Mouse (Mus musculus): ENCODE measurements around the gene Disp2.
A peak's percentile ranks its signal among the peaks of the same experiment; 100 is the strongest.

Disp2 gene

DNA sequence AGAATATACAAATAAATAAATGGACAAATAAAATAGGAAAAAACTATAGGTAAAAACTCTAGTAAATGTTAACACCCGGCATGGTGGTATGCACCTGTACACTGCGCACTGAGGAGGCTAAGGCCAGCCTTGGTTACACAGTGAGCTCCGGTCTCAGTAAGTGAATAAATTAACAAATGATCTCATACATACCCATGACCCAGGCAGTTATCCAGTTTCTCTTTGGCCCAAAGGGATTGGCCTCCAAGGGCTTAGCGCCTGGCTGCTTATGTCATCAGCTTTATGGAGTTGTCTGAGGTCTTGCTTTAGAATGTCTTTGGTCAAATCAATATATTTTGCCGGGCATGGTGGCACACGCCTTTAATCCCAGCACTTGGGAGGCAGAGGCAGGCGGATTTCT is 4.1 kb downstream of the Disp2 start:
- DNase-seq (ENCODE audit: low read depth, low spot score): no peak

DNA sequence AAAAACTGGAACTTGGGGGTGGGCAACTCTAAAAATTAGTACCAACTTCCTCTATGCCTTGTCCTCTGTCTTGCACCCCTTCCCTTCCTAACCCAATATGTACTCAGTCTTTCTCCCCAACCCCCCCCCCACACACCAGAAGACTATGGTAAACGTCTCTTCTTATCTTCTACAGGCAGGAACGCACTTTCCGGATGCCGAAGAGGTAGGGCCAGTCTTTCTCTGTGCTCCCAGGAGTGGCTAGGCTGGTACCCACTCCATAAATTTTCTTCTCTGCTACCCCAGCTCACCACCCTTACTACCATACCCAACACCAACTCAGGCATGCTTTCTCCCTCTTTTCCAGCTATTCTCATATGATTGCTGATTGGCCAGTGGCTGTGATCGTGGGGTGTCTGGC is 7.0 kb downstream of the Disp2 start:
- DNase-seq (ENCODE audit: low read depth, low spot score): no peak

- DNase-seq (ENCODE audit: low read depth, low spot score): peak; percentile 54
Measured at GRCm38 (mm10) chr2:118789501-118789900, 10.0 kb downstream of the Disp2 start.

DNA sequence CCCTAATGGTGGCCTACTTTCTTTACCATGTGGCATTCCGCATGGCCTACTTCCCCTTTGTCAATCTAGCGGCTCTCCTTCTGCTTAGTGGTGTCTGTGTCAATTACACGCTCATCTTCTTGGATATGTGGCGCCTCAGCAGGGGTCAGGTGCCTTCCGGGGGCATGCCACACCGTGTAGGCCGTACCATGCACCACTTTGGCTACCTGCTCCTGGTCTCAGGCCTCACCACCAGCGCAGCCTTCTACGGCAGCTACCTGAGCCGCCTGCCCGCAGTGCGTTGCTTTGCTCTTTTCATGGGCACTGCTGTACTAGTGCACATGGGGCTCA is 10.7 kb downstream of the Disp2 start:
- no peak for DNase-seq (ENCODE audit: low read depth, low spot score)

DNA sequence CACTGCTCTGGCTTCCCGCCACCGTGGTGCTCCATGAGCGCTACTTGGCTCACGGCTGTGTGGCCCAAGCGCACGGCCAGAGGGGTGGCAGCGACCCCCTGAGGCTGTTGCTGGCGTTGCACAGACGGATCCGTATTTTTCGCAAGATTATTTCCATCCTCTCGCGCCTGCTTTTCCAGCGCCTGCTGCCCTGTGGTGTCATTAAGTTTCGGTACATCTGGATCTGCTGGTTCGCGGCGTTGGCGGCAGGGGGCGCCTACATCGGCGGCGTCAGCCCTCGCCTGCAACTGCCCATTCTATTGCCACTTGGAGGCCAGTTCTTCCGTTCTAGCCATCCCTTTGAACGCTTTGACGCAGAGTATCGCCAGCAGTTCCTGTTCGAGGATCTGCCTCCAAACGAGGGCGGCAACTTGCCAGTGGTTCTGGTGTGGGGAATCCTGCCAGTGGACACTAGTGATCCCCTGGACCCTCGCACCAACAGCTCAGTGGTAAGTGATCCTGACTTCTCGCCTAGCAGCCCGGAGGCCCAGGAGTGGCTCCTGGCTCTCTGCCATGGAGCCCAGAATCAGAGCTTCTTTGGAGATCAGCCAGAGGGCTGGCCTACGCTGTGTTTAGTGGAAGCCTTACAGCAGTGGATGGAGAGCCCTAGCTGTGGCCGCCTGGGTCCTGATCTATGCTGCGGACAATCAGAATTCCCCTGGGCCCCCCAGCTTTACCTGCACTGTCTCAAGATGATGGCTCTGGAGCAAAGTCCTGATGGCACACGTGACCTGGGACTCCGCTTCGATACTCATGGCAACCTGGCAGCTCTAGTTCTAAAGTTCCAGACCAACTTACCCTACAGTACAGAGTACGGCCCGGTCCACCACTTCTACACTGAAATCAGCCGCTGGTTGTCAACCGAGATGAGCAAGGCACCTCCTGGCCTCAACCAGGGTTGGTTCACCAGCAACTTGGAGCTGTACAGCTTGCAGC is 11.3 kb downstream of the Disp2 start:
- DNase-seq (ENCODE audit: low read depth, low spot score): peak; percentile 39

DNA sequence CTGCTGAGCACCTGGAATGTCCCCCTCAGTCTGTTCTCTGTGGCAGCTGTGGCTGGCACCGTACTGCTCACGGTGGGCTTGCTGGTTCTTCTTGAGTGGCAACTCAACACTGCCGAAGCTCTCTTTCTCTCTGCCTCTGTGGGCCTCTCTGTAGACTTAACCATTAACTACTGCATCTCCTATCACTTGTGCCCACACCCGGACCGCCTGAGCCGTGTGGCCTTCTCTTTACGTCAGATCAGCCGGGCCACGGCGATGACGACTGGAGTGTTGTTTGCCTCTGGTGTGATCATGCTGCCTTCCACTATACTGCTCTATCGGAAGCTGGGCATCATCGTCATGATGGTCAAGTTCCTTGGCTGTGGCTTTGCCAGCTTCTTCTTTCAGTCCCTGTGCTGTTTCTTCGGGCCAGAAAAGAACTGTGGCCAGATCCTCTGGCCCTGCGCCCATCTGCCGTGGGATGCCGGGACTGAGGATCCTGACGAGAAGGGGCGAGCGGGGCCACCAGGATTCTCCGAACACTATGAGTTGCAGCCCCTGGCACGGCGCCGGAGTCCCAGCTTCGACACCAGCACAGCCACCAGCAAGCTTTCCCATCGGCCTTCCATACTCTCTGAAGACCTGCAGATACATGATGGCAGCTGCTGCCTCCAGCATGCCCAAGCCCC is 12.2 kb downstream of the Disp2 start:
- DNase-seq (ENCODE audit: low read depth, low spot score): no peak

DNA sequence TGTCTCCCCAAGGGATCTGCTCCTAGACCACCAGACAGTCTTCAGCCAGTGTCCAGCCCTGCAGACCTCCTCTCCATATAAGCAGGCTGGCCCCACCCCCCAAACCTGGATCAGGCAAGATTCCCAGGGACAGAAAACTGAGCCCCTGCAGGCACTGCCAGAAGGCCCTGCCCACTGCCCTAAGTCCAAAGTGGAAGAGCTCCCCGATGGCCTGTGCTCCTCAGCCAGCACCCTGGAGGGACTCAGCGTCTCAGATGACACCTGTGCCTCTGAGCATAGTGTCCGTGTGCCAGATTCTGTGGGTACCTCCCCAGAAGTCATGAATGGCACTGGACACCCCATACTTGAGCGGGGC is 12.7 kb downstream of the Disp2 start:
- DNase-seq (ENCODE audit: low read depth, low spot score): peak; percentile 54

DNA sequence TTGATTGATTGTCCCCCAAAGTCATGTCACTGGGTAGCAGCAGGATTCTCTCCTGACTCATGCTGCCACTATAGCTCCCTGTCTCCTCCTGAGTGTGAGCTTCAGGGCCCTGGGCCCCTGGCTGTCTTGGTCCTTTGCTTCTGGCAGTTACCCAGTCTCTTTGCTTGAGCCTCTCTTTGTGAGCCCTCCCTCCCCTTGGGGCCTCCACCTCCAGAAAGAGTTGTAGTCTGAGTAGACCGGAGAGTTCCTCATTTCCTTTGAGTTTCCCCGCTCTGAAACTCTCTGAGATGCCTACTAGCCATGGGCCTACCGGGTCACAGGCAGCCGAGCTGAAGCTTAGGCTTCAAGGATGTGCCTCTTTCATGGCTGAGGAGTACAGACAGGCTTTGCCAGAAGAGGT is 14.1 kb downstream of the Disp2 start:
- DNase-seq (ENCODE audit: low read depth, low spot score): no peak

GRCm38 (mm10) chr2:118802542-118803118 is 23.1 kb downstream of the Disp2 start:
- DNase-seq (ENCODE audit: low read depth, low spot score): no peak

DNA sequence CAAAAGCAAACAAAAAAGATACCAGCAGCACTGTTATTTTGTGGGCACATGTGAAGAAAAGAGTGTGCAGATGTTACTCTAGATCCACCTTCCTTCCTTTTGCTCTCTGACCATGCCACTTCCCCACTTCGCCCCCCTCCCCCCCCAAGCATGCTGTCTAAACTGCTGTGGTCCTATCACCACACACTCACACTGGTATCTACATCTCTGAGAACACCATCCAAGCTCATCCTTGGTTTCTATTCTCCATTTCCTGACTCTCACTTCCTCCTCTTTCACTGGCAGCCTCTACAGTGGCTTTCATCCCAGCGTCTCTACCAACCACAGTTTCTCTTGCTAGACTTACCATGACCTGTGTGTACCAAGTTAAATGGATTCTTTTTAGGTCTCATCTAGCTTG is 25.0 kb downstream of the Disp2 start:
- no peak for DNase-seq (ENCODE audit: low read depth, low spot score)

DNA sequence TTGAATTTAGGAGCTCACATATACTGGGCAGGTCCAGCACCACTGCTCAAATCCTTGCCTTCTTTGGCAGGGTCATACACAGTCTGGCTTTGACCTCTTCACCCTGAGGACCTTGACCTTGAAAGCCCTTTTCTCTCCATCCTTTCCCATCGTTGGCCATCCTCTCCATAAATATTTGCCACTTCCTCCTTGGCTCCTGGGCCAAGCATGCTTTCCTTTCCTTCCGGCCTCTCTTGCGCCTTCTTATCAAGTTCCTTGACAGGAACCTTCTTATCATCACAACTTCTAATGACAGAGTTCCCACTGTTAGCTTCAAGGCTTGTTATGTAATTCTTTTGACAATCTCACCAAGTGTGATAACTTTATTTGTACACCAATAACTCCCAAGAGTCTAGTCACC is 25.6 kb downstream of the Disp2 start:
- no peak for DNase-seq (ENCODE audit: low read depth, low spot score)

- no peak for DNase-seq (ENCODE audit: low read depth, low spot score)
Measured at GRCm38 (mm10) chr2:118805756-118806155, 26.2 kb downstream of the Disp2 start.

DNA sequence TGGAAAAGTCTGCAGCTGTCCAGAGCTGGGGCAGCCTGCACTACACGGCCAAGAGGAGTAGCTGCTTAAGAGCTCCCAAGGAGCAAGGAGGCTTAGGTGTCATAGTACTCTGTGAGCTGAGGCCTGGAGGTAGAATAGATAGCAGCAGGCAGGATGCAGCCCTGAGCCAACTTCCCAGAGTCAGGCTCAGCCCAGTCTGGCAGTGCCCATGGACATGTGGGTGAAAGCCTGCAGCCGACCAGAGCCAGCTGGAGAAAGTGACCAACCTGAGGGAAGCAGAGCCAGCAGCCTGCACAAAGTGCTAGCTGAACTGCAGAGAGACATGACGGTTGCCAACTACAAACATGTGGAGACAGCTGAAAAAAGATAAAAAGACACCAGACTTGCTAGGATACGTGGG is 27.3 kb downstream of the Disp2 start:
- DNase-seq (ENCODE audit: low read depth, low spot score): peak; percentile 52

- no peak for DNase-seq (ENCODE audit: low read depth, low spot score)
Measured at GRCm38 (mm10) chr2:118810861-118811260, 31.3 kb downstream of the Disp2 start.

DNA sequence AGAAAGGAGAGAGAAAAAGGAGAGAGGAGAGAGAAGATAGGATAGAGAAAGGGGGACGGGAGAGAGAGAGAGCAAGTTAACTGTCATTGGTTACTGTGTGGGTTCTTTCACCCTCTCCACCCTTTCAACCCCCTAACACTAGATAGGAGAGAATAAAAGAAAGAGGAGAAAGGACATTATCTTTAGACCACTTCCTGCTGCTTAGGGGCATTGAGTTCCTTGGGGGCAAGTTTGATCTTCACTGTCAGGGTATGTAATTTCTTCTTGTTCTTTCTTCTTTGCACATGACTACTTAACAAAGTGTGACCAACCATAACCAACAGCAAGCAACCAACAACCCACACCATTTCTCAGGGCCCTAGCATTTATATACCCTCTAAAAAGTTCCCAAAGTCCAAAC is 33.2 kb downstream of the Disp2 start:
- DNase-seq (ENCODE audit: low read depth, low spot score): no peak

GRCm38 (mm10) chr2:118813981-118814836 is 34.7 kb downstream of the Disp2 start, which contains the start of gene Knstrn:
Knstrn (plus strand) TSS chr2:118814003.
- peak; percentile 56 for DNase-seq (ENCODE audit: low read depth, low spot score)

DNA sequence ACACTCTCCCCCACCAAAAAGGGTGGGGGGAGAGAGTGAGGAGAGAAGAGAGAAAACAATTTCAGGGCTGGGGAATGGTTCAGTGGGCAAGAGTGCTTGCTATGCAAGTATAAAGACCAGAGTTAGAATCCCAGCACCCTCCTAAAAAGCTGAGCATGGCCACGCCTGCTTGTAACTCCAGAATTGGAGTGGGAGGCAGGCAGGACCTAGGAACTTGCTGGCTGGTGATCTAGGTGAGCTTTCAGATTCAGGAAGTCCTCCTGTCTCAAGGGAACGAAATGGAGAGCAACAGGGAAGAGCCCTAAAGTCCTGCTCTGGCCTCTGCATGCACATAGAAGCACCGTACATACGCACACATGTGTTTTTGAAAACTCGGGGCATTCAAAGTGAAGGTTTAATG is 43.3 kb downstream of the Disp2 start:
- no peak for DNase-seq (ENCODE audit: low read depth, low spot score)

- no peak for DNase-seq (ENCODE audit: low read depth, low spot score)
Measured at GRCm38 (mm10) chr2:118824396-118824795, 44.9 kb downstream of the Disp2 start.

- no peak for DNase-seq (ENCODE audit: low read depth, low spot score)
Measured at GRCm38 (mm10) chr2:118829096-118829495, 49.6 kb downstream of the Disp2 start.

- no peak for DNase-seq (ENCODE audit: low read depth, low spot score)
Measured at GRCm38 (mm10) chr2:118834061-118834460, 54.5 kb downstream of the Disp2 start.

- DNase-seq (ENCODE audit: low read depth, low spot score): no peak
Measured at GRCm38 (mm10) chr2:118835115-118835514, 55.6 kb downstream of the Disp2 start.

GRCm38 (mm10) chr2:118838330-118838729 is 58.8 kb downstream of the Disp2 start:
- no peak for DNase-seq (ENCODE audit: low read depth, low spot score)

Data from skeletal muscle tissue, adult 2 months (tissue).